Mouse (Mus musculus) midbrain, embryonic 14.5 days (tissue): Measurements from ENCODE around the gene Tbxas1. TPM values are rescaled to one million over a fixed set of nuclear protein-coding genes. Genes with fewer than 3 reads are reported as not detected.
A peak's percentile ranks its signal among the peaks of the same experiment; 100 is the strongest.

Experiments used
- ATAC-seq: fragments of 200-750 bp; cut with Nextera tagmentation; 2 replicates; pipeline ENCODE4 v1.8.0; 2017; ENCODE audit warnings: moderate number of reproducible peaks, moderate library complexity; ENCODE audit not compliant: low FRiP score, low TSS enrichment
- DNase-seq: peaks from one replicate; pipeline ENCODE4 v3.0.0-alpha.2; 2015
- H3K27ac ChIP-seq: fragments of 300-500 bp; sonication (generic); replicated peaks from 2 replicates; pipeline ENCODE4 v1.5.1; 2014; ENCODE audit warnings: mild to moderate bottlenecking, low read depth, low read length, moderate library complexity
- H3K27me3 ChIP-seq: fragments of 300-500 bp; sonication (generic); 2 replicates; pipeline ENCODE4 v1.6.1; 2014; ENCODE audit warnings: low read length, control low read depth, mixed read lengths; ENCODE audit not compliant: control insufficient read depth, insufficient read depth
- H3K36me3 ChIP-seq: fragments of 300-500 bp; sonication (generic); 2 replicates; pipeline ENCODE4 v1.6.1; 2014; ENCODE audit warnings: low read length, control low read depth; ENCODE audit not compliant: control insufficient read depth, insufficient read depth
- H3K4me1 ChIP-seq: fragments of 300-500 bp; sonication (generic); 2 replicates; pipeline ENCODE4 v1.6.1; 2014; ENCODE audit warnings: mild to moderate bottlenecking, antibody characterized with exemption, low read length, control low read depth; ENCODE audit not compliant: control insufficient read depth, insufficient read depth
- H3K4me2 ChIP-seq: fragments of 300-500 bp; sonication (generic); 2 replicates; pipeline ENCODE4 v1.6.1; 2014; ENCODE audit warnings: mild to moderate bottlenecking, low read length, moderate library complexity
- H3K4me3 ChIP-seq: fragments of 300-500 bp; sonication (generic); replicated peaks from 2 replicates; pipeline ENCODE4 v1.5.1; 2014; ENCODE audit warnings: low read depth, low read length
- H3K9ac ChIP-seq: fragments of 300-500 bp; sonication (generic); replicated peaks from 2 replicates; pipeline ENCODE4 v1.6.1; 2014; ENCODE audit warnings: mild to moderate bottlenecking, low read length, moderate library complexity
- H3K9me3 ChIP-seq: fragments of 300-500 bp; sonication (generic); 2 replicates; pipeline ENCODE4 v1.6.1; 2016; ENCODE audit warnings: low read length, control low read depth, mixed read lengths; ENCODE audit not compliant: control insufficient read depth
- WGBS: fragments of 180-500 bp; shearing (Covaris S2); extraction: QIAGEN DNeasy Blood & Tissue Kit; methylation state at CpG from one replicate; pipeline ENCODE4 v1.1.7; 2014; 5-methylcytosine and 5-hydroxymethylcytosine counted together
- polyA plus RNA-seq: library from polyadenylated mRNA; unstranded; fragments of >200 nt; fragmentation: Nextera tagmentation; extraction: Ambion mirVana; gene quantifications from 2 replicates; pipeline ENCODE4 v1.2.1, GENCODE M21; 2014

Tbxas1 gene
- polyA plus RNA-seq, 1 experiment from 2014 or later, result 1.6 TPM

GRCm38 (mm10) chr6:38925719-38926118 is 50.5 kb downstream of the Tbxas1 start:
- Histone ChIP-seq H3K27me3 (no peaks in the 10 kb centered on the region), H3K36me3 (no peaks in the 10 kb centered on the region), H3K9ac (no peak overlapping the region), H3K4me3 (no peak overlapping the region), H3K4me2 (peak overlapping the region; percentile 19), H3K27ac (no peak overlapping the region), H3K4me1 (no peaks in the 10 kb centered on the region), H3K9me3 (no peaks in the 10 kb centered on the region)
- 57% methylated on average over 7 of the region's 7 CpGs for WGBS
- DNase-seq, result peak; percentile 29
- ATAC-seq, result no peak

- Histone ChIP-seq H3K4me1 (no peaks in the 10 kb centered on the region), H3K9ac (no peak overlapping the region), H3K36me3 (no peaks in the 10 kb centered on the region), H3K4me2 (peak overlapping the region; percentile 19), H3K27me3 (no peaks in the 10 kb centered on the region), H3K27ac (peak overlapping the region; percentile 6; the same call in 1 of the 2 replicates), H3K4me3 (no peak overlapping the region), H3K9me3 (no peaks in the 10 kb centered on the region)
- ATAC-seq (no peak), DNase-seq (peak; percentile 66)
- WGBS, result 52% methylated on average over 28 of the region's 28 CpGs
Observed at GRCm38 (mm10) chr6:38926135-38926962, 51.1 kb downstream of the Tbxas1 start.

- no peak overlapping the region for H3K27ac ChIP-seq
- ATAC-seq, result no peak
- H3K36me3 ChIP-seq, result no peaks in the 10 kb centered on the region
- H3K27me3 ChIP-seq, result no peaks in the 10 kb centered on the region
- no peaks in the 10 kb centered on the region for H3K9me3 ChIP-seq
- H3K4me3 ChIP-seq, result no peak overlapping the region
- no peak overlapping the region for H3K4me2 ChIP-seq
- H3K4me1 ChIP-seq, result no peaks in the 10 kb centered on the region
- peak; percentile 16 for DNase-seq
- 66% methylated on average over 13 of the region's 13 CpGs for WGBS
- no peak overlapping the region for H3K9ac ChIP-seq
Observed at GRCm38 (mm10) chr6:38926963-38927361, 51.8 kb downstream of the Tbxas1 start.

- Histone ChIP-seq H3K4me1 (no peaks in the 10 kb centered on the region), H3K27me3 (no peaks in the 10 kb centered on the region), H3K36me3 (no peaks in the 10 kb centered on the region), H3K9me3 (no peaks in the 10 kb centered on the region), H3K4me2 (no peak overlapping the region), H3K4me3 (no peak overlapping the region), H3K9ac (no peak overlapping the region), H3K27ac (no peak overlapping the region)
- 81% methylated on average over 3 of the region's 3 CpGs for WGBS
- ATAC-seq, result no peak
- DNase-seq, result no peak
Observed at GRCm38 (mm10) chr6:38928489-38928888, 53.3 kb downstream of the Tbxas1 start.

- no peak overlapping the region for H3K27ac ChIP-seq
- no peak for DNase-seq
- ATAC-seq, result no peak
- no peak overlapping the region for H3K4me3 ChIP-seq
- no peak overlapping the region for H3K9ac ChIP-seq
- no peak overlapping the region for H3K4me2 ChIP-seq
- no peaks in the 10 kb centered on the region for H3K4me1 ChIP-seq
- no peaks in the 10 kb centered on the region for H3K9me3 ChIP-seq
- no peaks in the 10 kb centered on the region for H3K27me3 ChIP-seq
- H3K36me3 ChIP-seq, result no peaks in the 10 kb centered on the region
- WGBS, result 86% methylated on average over 2 of the region's 2 CpGs
Observed at GRCm38 (mm10) chr6:38936009-38936408, 60.8 kb downstream of the Tbxas1 start.

GRCm38 (mm10) chr6:38938421-38938820 is 63.2 kb downstream of the Tbxas1 start:
- 85% methylated on average over 6 of the region's 6 CpGs for WGBS
- H3K27ac ChIP-seq, result no peak overlapping the region
- no peaks in the 10 kb centered on the region for H3K27me3 ChIP-seq
- no peak overlapping the region for H3K9ac ChIP-seq
- DNase-seq (no peak), ATAC-seq (no peak)
- no peaks in the 10 kb centered on the region for H3K9me3 ChIP-seq
- H3K4me1 ChIP-seq, result no peaks in the 10 kb centered on the region
- no peak overlapping the region for H3K4me3 ChIP-seq
- H3K36me3 ChIP-seq, result no peaks in the 10 kb centered on the region
- no peak overlapping the region for H3K4me2 ChIP-seq

- no peaks in the 10 kb centered on the region for H3K4me1 ChIP-seq
- no peak overlapping the region for H3K27ac ChIP-seq
- no peak overlapping the region for H3K4me3 ChIP-seq
- H3K27me3 ChIP-seq, result no peaks in the 10 kb centered on the region
- DNase-seq (no peak), ATAC-seq (no peak)
- no peak overlapping the region for H3K9ac ChIP-seq
- H3K4me2 ChIP-seq, result no peak overlapping the region
- H3K9me3 ChIP-seq, result no peaks in the 10 kb centered on the region
- no peaks in the 10 kb centered on the region for H3K36me3 ChIP-seq
- WGBS, result 83% methylated on average over 4 of the region's 4 CpGs
Observed at GRCm38 (mm10) chr6:38939096-38939495, 63.9 kb downstream of the Tbxas1 start.

GRCm38 (mm10) chr6:38941016-38941415 is 65.8 kb downstream of the Tbxas1 start:
- DNase-seq, result no peak
- H3K27me3 ChIP-seq, result no peaks in the 10 kb centered on the region

GRCm38 (mm10) chr6:38942771-38943170 is 67.6 kb downstream of the Tbxas1 start:
- Histone ChIP-seq H3K4me2 (no peak overlapping the region), H3K4me3 (no peak overlapping the region), H3K4me1 (no peaks in the 10 kb centered on the region), H3K9me3 (no peaks in the 10 kb centered on the region), H3K27me3 (no peaks in the 10 kb centered on the region), H3K9ac (no peak overlapping the region), H3K27ac (no peak overlapping the region), H3K36me3 (no peaks in the 10 kb centered on the region)
- DNase-seq (no peak), ATAC-seq (no peak)
- WGBS, result 92% methylated on average over 3 of the region's 3 CpGs

More at GRCm38 (mm10) chr6:38941016-38941415, 65.8 kb downstream of the Tbxas1 start:
- Histone ChIP-seq H3K9me3 (no peaks in the 10 kb centered on the region), H3K4me2 (no peak overlapping the region), H3K4me1 (no peaks in the 10 kb centered on the region), H3K4me3 (no peak overlapping the region), H3K9ac (no peak overlapping the region), H3K27ac (no peak overlapping the region), H3K36me3 (no peaks in the 10 kb centered on the region)
- no peak for ATAC-seq
- 94% methylated on average over 1 of the region's 1 CpGs for WGBS
